Mouse (Mus musculus) left cerebral cortex, adult 8-10 months (tissue): ENCODE data around the gene Prkce. TPM values are rescaled to one million over a fixed set of nuclear protein-coding genes. Genes with fewer than 3 reads are reported as not detected.

ENCODE experiments used
- DNase-seq, 2 experiments: peaks; one replicate each; pipeline ENCODE4 v3.0.0; 2022; ENCODE audit warnings: low spot score in 2 of 2
- total RNA-seq, 4 experiments: library from RNA; stranded (reverse); gene quantifications; 2 replicates each; pipeline ENCODE4 v1.2.4; 2022

The Prkce gene
- total RNA-seq, 4 experiments from 2014 or later, result 250 to 274 (median 263) TPM

DNA sequence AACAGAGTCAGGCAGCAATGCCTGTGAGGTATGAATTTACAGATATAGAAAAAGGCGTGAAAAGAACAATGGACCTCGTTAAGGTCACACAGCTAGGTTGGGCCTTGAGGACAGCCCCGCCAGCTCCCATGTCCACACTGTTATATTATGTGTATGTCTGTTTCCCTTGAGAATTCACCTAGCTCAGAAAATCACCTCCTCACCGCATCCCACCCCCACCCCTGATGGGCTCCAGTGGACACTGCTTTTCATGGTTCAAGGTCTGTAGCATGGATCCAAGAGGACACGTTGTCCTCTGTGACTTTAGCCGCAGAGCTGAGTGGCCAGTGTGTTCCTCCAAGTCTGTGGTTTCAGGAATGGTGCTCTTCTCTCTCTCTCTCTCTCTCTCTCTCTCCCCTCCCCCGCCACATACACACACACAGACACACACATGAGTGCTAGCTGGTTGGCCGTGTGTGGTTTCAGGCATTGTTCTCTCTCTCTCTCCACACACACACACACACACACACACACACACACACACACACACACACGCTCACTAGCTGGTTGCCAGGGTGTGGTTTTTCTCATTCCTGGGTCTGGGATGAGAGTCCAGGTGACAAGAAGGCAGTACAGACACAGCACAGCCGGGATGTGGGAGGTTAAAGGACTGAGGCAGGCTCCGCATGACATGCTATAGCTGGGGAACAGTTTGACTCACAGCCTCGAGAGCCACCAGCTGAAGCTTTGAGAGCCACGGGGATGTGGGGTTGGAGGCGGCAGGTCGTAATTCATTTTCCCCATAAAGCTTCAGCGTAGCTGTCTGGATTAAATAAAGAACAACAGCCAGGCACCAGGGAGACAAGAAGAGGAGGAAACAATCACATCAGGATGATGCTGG is 162.7 kb downstream of the Prkce start:
- DNase-seq, result peak in 1 of 2 experiments; percentile 71

DNA sequence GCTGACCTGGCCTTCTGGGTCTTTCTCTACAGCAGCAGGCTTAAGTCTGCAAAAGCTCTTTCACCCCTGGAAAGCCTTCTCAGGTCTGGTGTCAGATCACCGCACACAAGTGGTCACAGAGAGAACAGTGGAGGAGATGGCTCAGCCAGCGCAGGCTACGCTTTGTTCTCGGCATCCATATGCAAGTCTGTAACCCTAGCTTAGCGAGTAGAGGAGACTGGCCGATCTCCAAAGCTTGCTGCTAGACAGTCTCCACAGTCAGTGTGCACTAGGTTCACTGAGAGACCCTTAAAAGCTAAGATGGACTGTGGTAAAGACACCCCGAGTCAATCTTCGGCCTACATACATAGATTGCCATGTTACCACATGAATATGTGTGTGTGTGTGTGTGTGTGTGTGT is 164.2 kb downstream of the Prkce start:
- DNase-seq, result no peak

DNA sequence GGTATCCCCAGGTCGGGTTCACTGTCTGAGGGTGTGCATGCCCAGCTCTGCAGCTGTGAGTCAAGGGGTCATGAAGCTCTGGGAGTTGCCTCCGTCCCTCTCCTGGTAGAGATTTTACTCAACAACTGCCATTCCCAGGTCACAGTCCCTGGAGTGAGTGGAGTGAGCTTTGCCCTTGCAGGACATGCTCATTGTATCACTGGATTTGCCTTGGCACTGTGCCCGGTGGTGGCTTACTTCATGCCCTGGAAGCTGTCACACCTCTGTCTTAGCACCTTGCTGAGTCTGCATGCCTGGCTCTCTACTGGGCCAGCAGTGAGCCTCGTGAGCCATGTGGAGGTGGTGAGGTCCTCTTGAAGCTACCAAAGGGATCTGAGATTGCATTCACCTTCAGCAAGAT is 167.4 kb downstream of the Prkce start:
- DNase-seq, result no peak

DNA sequence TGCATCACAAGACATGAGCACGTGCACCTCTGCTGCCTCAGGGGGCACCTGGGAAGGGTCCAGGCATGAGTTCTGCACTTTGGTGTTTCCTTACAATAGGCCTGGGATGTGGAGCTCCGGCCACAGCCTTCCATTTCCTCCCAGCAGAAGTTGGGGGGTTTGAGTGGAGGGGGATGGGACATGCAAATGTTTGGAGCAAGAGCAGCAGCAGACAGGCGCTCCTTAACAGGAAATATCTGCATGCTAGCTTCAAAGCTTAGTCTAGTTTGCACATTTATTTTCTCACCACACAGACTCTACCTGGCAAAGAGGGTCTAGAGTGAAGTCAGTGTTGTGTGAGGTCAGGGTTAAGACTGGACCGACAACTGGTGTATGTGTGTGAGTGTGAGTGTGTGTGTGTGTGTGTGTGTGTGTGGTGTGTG is 169.1 kb downstream of the Prkce start:
- DNase-seq, result no peak

DNA sequence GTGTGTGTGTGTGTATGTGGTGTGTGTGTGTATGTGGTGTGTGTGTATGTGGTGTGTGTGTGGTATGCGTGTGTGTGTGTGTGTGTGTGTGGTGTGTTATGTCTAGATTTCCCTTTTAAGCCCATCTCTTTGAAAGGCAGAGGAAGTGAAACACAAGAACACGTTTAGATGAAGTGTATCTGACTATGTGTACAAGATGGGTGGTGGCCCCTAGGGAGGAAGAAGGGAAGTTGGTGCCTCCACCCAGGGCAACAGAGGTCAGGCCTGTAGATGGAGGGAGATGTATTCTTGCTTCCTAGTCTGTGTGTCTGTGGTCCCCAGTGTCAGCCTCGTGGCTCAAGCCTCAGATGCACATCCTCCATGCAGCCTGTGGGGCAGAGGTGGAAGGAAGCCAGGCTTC is 169.5 kb downstream of the Prkce start:
- DNase-seq, result no peak

DNA sequence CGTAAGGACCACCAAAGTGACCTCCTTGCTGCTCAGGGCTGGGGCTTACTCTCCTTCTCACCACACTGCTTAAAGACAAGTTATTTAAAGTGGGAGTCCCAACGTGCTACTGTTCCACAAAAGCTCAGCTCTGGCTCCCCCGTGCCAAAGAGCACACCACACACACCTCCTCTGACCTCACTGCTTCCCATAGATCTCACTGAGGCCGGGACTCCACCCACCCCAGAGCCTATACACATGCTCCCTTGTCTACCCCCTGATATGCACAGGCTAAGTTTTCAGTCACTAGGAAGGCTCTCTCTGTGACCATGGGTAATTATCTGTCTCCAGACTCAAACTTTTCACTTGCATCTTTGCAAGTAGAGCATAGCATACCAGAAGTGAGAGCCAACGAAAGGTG is 170.7 kb downstream of the Prkce start:
- no peak for DNase-seq

DNA sequence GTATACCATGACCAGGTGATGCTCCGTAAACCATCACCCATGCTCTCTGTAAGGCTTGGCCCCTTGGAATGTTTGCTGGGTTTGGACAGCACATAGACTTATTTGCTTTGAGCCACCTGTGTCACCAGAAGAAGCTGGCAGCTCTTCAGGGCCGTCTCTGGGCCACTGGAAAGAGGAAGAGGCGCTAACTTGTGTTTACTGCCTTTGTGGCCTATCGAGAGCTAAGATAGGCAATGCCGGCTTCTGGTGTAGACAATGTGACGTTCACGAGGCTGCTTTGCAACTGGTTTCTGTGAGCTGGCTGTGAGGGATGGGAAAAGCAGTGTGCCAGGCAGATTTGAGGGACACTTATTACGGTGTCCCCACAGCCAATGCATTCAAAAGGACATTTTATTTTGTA is 176.4 kb downstream of the Prkce start:
- no peak for DNase-seq

DNA sequence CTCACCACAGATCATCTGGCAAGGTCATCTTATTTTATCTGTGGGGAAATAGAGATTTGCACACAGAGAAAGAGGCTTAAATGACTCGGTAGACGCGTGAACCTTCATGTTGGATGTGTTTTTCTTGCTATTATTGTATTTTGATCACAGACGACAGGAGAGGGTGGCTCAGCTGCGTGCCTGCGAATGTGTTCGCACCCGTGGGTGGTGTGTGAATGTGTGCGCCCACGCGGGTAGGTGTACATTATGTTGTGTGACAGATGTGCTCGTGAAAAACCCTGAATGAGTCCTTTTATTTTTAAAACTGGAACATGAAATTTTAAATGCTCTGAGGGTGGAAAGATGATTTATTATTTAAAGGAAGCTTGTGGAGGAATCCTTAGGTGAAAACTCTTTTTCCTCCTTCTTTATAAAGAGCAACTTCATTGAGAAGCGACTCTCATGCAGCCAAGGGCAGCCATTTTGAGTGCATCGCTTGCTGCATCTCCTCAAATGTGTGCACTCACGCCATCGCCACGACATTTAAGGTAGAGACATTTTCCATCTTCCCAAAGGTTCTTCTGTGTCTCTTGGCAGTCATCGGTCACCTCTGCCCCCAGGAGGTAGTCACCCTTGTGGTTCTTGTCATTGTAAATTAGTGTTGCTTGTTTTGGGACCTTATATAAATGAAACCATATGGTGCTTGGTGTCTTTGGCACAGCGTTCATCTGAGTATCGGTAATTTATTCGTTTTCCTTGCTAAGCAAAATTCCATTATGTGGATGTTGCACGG is 177.8 kb downstream of the Prkce start:
- peak; percentile 64 to 95 for DNase-seq

DNA sequence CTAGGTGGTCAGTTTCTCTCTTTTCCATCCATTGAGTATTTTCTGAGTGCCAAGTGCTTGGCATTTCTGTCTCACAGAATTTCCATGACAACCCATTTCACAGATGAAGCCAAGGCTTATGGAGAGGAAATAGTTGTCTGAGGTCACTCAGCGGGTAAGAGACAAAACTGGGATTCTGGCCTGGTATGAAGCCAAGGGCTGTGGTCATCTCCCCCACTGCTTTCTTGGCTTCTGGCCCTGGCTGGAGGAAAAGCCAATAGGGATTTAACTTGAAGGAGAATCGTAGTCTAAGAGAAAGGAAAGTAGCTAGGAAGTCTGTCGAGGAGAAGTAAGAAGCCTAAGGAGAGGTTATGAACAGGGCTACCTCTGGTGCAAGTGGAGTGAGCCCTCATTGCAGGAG is 182.7 kb downstream of the Prkce start:
- DNase-seq, result no peak

DNA sequence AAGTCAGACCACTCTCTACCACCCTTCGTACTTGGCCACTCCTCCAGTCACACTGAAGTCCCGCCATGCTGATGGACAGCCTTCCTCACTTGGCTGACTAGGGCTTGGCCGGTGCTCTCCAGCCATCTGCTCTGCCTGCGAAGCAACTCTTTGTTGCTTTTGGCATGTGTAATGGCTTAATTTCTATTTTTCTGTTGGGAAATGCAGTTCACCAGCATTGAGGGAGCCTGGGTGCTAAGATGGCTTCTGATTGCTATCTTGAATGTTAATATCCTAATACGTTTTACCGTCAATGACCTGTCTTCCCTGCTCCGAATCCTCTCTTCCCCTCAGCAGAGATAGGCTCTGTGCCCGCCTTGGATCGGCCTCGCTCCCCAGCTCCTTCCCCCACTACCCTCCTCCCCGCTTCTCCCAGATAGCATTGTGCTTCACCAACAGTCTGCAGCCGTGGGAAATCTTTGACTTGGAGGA is 183.2 kb downstream of the Prkce start:
- DNase-seq, result no peak

DNA sequence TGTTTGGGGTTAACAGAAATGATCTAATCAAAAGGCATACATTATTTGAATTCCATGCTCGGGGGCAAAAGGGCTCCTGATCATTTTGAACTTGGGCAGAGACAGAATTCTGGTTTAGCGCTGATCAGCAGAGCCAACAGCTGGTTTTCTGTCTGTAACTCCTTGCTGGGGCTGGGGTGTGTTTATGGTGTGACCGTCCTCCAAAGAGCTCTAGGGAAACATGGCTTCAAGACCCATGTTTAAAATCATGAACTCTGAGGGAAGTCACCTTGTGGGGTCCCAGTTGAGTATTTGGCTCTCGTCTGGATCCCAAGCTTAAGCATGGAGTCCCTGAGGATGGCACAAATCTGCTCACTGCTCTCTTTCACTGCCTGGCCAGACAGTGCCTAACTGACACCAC is 183.7 kb downstream of the Prkce start:
- no peak for DNase-seq

DNA sequence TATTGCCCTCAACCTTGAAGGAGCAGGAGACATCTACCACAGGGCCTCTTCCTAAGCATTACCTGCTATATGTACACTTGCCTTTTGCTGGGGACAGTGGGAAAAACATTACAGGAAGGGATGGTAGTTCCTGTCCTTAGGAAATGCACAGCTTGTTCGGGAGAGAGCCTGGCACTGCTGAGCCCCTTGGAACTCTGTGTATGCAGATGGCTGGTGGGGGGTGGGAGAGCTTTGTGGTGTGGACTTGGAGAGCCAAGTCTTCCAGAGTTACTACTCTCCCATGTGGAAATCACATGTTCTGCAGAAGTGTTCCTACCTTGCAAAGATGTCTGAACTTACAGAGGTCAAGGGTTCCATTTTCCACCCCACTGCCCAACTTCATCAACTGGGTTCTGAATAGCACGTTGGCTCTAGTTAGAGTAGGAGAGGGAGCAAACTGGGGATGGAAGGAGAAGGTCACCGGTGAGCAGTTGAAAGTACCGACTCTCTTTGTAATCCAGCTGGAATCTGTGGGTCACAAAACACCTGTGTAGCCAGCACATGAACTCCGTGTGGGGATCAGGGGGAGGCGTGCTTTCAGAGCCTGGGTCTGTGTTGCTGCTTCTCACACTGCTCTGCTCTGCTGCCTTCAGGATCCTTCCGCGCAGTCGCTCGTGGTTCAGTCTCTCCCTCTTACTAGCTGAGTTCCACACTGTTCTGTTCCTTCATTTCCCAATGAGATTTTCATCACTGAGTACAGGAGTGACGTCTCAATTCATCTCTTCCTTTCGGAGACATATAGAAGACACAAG is 184.9 kb downstream of the Prkce start:
- DNase-seq, result no peak

DNA sequence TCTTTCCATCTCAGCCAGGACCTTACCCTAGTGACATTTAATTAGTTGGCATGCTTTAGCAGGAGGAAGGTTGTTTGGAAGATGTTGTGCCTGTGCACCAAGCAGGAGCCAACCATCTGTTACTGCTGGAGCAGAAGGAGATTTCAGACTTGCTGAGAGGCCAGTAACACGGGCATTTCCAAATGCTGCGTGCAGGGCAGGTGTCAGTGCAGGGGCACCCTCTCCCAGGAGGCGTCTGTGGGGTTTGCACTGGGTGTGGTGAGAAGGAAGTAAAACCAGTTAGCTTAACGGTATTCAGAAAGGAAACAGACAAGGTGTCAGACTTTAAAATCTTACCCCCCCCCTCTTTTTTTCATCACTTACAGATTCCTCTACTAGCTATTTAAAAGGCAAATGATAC is 186.1 kb downstream of the Prkce start:
- no peak for DNase-seq

DNA sequence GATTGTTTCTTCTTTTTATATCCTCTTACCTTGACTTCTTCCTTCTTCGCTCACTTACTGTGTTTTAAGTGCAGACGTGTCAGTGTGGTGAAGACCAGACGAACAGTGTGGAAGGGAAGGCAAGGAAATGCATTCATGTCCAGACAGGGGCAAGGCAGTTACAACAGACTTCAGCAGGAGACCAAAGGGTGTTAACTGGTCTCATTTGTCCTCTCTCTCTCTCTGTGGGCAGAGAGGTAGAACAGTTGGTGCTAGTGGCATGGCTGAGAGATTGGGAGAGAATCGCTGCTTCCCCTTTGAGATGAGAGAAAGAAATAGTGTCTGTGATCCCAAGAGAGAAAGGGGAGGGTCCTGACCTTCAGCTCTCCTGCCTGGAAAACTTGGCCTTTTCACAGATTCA is 186.5 kb downstream of the Prkce start:
- no peak for DNase-seq

DNA sequence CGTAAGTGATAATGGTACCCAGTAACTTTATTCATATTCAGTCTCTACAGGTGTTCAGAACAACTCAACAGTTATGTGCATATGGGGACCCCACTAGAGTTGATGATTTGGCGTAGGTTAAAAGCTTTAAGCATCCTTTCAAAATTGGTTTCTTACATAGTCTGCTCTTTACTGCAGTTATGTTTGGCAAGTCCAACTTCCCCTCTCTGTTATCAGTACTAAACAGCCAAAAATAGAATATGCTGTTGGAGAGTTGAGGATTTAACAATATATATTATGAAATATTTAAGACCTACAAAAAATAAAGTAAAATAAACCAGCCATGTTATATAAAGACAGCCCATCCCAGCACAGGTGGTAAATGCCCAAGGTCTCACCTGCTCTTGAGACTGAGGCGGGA is 187.3 kb downstream of the Prkce start:
- no peak for DNase-seq

DNA sequence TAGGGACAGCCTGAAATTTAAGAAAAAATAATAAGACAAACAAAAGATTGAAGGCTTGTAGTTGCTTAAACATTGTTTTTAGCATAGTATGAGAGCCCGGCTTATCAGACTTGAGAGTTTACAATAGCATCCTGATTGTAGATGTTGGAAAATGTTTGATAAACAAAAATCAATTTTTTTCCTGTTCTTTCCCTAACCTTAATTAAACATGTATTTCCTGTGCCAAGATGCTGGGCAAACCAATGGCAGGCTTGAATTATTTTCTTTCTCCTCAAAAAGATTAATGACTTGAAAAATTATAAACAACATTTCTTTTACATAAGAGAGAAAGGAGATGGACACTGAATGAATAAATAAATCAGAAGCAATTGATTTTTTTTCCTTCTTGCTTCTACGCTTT is 187.7 kb downstream of the Prkce start:
- DNase-seq, result no peak

DNA sequence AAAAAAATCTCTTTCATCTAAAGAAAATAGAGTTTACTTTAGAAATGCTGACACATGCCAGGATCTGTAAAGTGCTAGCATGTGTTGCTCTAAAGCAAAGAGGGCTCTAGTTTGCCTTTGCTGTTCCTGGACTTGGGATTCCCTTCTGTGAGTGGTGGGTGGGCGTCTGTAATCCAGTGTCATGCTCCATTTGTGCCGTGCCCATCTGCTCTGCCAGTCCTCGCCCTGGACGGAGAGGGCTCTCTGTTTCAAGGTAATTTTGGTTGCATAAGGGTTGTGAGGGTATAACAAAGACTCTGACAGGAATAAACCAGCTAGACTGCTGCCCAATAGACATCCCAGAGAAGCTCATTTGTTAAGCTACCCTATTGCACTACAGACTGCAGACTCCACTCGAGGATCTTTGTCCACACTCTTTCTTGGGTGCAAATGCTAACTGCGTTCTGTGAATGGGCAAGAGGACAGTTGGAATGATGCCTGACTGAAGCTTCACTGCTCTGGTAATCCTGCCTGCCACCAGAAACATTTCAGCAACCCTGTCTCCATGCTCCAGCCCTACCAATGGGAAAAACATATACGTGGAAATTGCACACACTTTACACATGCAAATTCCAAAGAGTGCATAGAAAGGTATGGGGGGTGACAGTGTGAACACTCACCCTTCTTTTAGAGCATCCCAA is 188.3 kb downstream of the Prkce start:
- DNase-seq, result no peak

DNA sequence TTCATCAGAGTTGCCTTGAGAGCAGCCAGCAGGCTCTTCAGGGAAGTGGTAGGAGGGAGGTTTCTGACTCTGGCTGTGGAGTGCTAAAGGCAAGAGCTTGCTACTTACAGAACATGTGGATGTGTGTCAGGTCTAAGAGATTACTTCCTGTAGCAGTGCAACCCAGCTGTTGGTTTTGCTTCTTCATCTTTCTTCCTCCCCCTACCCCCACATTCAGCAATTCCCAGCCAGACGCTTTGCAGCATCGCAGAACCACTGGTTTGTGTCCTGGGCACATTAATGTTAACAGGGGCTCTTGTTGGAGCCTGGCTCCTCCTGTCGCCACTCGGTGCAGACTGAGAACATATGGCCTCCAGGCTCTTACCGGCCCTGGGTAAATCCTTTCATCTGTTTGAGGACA is 190.8 kb downstream of the Prkce start:
- DNase-seq, result no peak

DNA sequence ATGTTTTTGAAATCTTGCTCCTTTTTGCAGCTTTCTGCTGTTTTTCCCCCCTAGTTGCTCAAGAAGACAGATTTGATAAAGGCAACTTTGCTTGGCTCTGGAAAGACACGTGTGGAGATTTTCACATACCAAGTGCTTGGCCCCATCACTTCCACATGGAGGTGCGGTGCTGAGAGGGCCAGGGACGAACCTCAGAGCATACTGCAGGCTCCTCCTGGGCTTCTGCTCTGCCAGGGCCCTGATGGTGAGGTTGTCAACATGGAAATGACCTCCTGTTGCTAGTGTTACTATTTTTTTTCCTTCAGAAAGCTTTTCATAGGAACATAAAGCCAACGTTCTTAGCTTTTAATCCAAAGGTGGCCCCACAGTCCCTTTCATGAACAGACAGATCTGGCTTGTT is 191.3 kb downstream of the Prkce start:
- DNase-seq, result no peak

DNA sequence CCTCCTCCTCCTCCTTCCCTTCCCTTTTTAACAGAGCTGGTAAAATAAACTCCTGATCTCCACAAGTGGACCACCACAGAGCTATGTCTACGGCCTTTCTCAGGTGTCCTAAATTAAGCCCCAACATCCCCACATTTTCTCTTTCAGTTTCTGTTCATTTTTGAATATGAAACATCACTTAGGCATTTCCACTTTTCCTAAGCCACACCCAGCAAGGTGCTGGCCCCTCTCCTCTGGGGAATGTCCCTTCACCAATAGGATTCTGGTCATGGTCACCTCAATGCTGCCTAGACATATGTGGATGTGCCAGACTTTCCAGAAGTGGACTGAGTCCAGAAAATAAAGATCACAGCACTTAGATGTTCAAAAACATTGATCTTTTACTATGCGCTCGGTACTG is 193.3 kb downstream of the Prkce start:
- no peak for DNase-seq

DNA sequence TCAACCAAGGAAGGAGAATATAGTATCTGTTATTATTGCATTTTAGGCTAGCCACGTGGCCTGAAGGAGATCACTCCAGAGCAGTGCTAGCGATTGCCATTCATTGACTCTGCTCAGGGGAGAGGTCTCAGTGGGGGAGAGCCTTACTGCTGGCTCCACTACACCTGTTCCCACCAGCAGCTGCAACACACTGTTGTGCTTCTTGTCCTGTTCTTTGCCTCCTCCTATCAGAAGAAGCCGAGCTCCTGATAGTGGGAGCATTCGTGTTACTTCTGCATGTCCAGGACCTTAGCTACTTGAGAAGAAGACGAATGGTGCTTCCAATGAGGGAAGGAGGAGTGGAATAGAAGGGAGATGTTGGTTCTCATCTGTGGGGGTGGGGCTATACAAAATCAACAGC is 195.8 kb downstream of the Prkce start:
- no peak for DNase-seq
